Comparison of ENCODE assay signal across 1 mouse cellular context in genomic region chr11:76366720-76367119, GRCm38 (mm10).
TF ChIP-seq lines count a peak whose summit lies in the region.

No protein-coding gene starts in this region.

TF ChIP-seq in MEL, 35 proteins besides CTCF, POLR2A, EP300 and RAD21:
- TF ChIP-seq KAT2A (conservative IDR thresholded peaks at IDR 0.05; ENCODE audit: low read depth, low read length): no peak
- TF ChIP-seq E2F4 (IDR thresholded peaks at IDR 0.05; ENCODE audit: borderline replicate concordance, low read depth, low read length): no peak
- TF ChIP-seq ETS1 (IDR thresholded peaks at IDR 0.05; ENCODE audit: low read depth, low read length): 0 out of 2 replicates have a peak, but pooled peaks have one; percentile 8
- TF ChIP-seq POLR2AphosphoS5 (IDR thresholded peaks at IDR 0.05; ENCODE audit: borderline replicate concordance, low read depth, low read length): no peak
- TF ChIP-seq GATA1 (IDR thresholded peaks at IDR 0.05; ENCODE audit: low read depth, low read length): no peak
- TF ChIP-seq MAZ (IDR thresholded peaks at IDR 0.05; ENCODE audit: low read depth, low read length): no peak
- no peak for TF ChIP-seq TAL1 (IDR thresholded peaks at IDR 0.05; ENCODE audit: low read length)
- no peak for TF ChIP-seq SMC3 (IDR thresholded peaks at IDR 0.05; ENCODE audit: low read depth, low read length)
- no peak for TF ChIP-seq POLR2AphosphoS2 (IDR thresholded peaks at IDR 0.05; ENCODE audit: low read length)
- peak; percentile 53 for TF ChIP-seq USF1 (IDR thresholded peaks at IDR 0.05; ENCODE audit: low read depth, low read length)
- peak; percentile 74 for TF ChIP-seq BHLHE40 (IDR thresholded peaks at IDR 0.05; ENCODE audit: borderline replicate concordance, low read depth, low read length)
- TF ChIP-seq ZMIZ1 (IDR thresholded peaks at IDR 0.05; ENCODE audit: low read depth, low read length): no peak
- no peak for TF ChIP-seq MEF2A (IDR thresholded peaks at IDR 0.05; ENCODE audit: extremely low read depth, insufficient replicate concordance, low read depth, low read length, poor library complexity, severe bottlenecking)
- TF ChIP-seq USF2 (IDR thresholded peaks at IDR 0.05; ENCODE audit: borderline replicate concordance in 1 of 2, insufficient read depth in 1 of 2, low read depth in 1 of 2, low read length in 2 of 2): 0 out of 4 replicates have a peak, but pooled peaks of 1 of the 2 experiments have one; percentile 8
- no peak for TF ChIP-seq RCOR1 (IDR thresholded peaks at IDR 0.05; ENCODE audit: low read depth, low read length)
- TF ChIP-seq CHD1 (IDR thresholded peaks at IDR 0.05; ENCODE audit: low read depth, low read length): no peak
- TF ChIP-seq NELFE (IDR thresholded peaks at IDR 0.05; ENCODE audit: low read depth, low read length): no peak
- TF ChIP-seq UBTF (IDR thresholded peaks at IDR 0.05; ENCODE audit: borderline replicate concordance, insufficient read depth, low read depth, low read length): no peak
- TF ChIP-seq ZC3H11A (IDR thresholded peaks at IDR 0.05; ENCODE audit: low read depth, low read length): no peak
- TF ChIP-seq NRF1 (IDR thresholded peaks at IDR 0.05; ENCODE audit: insufficient read depth, low read depth, low read length, poor library complexity, severe bottlenecking): no peak
- no peak for TF ChIP-seq MAFK (IDR thresholded peaks at IDR 0.05; ENCODE audit: borderline replicate concordance, low read depth, low read length)
- TF ChIP-seq TBP (IDR thresholded peaks at IDR 0.05; ENCODE audit: low read depth, low read length): no peak
- TF ChIP-seq ZNF384 (IDR thresholded peaks at IDR 0.05; ENCODE audit: low read depth, low read length): no peak
- TF ChIP-seq CHD2 (IDR thresholded peaks at IDR 0.05; ENCODE audit: low read length): no peak
- TF ChIP-seq TCF12 (IDR thresholded peaks at IDR 0.05; ENCODE audit: low read depth, low read length): no peak
- no peak for TF ChIP-seq GABPA (IDR thresholded peaks at IDR 0.05; ENCODE audit: low read depth, low read length)
- peak; percentile 27; the same call in 1 of the 2 replicates for TF ChIP-seq SIN3A (IDR thresholded peaks at IDR 0.05; ENCODE audit: low read length)
- no peak for TF ChIP-seq ZKSCAN1 (IDR thresholded peaks at IDR 0.05; ENCODE audit: low read depth, low read length)
- peak; percentile 60; the same call in 1 of the 2 replicates for TF ChIP-seq MAX (IDR thresholded peaks at IDR 0.05; ENCODE audit: low read length)
- no peak for TF ChIP-seq HCFC1 (IDR thresholded peaks at IDR 0.05; ENCODE audit: low read depth, low read length)
- no peak for TF ChIP-seq MYB (IDR thresholded peaks at IDR 0.05; ENCODE audit: low read depth, low read length)
- no peak for TF ChIP-seq MYC (IDR thresholded peaks at IDR 0.05; ENCODE audit: low read depth, low read length)
- no peak for TF ChIP-seq ELF1 (IDR thresholded peaks at IDR 0.05; ENCODE audit: low read depth, low read length)
- no peak for TF ChIP-seq JUND (IDR thresholded peaks at IDR 0.05; ENCODE audit: low read depth, low read length)
- no peak for TF ChIP-seq MXI1 (IDR thresholded peaks at IDR 0.05; ENCODE audit: low read depth, low read length)
TF ChIP-seq in MEL: peak in this region for 6.
